Mouse (Mus musculus) activated CD4-positive, CD25-positive, alpha-beta regulatory T cell, adult 4 months (primary cell): ENCODE measurements around the gene Strn4. TPM values are rescaled to one million over a fixed set of nuclear protein-coding genes. Genes with fewer than 3 reads are reported as not detected.

Experiments used
- ATAC-seq: one replicate; pipeline ENCODE4 v1.8.0; 2017
- polyA plus RNA-seq, 2 experiments: library from polyadenylated mRNA; unstranded; fragments of 100-300 nt; shearing (Covaris generic); gene quantifications; one replicate each; pipeline ENCODE4 v1.2.1; 2017

Gene Strn4
- polyA plus RNA-seq, 2 experiments from 2014 or later, result 23.0 to 23.1 TPM

- no peak for ATAC-seq
These were observed 4.6 kb upstream of the Strn4 start for GRCm38 (mm10) chr7:16810920-16811648.

GRCm38 (mm10) chr7:16811649-16812070 is 4.0 kb upstream of the Strn4 start:
- ATAC-seq, result no peak

DNA sequence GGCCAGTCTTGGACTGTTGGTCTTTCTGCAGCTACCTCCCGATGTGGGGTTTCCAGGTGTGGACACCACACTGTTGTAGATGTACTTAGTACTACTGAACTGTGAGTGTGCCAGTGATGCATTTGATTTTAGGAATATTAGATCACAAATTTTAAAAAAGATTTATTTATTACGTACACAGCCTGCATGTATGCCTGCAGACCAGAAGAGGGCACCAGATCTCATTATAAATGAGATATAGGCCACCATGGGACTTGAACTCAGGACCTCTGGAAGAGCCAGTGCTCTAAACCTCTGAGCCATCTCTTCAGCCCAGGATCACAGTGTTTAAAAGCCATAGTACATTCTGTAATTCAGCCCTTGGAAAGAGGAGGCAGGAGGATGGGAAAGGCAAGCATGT is 3.2 kb upstream of the Strn4 start:
- no peak for ATAC-seq

DNA sequence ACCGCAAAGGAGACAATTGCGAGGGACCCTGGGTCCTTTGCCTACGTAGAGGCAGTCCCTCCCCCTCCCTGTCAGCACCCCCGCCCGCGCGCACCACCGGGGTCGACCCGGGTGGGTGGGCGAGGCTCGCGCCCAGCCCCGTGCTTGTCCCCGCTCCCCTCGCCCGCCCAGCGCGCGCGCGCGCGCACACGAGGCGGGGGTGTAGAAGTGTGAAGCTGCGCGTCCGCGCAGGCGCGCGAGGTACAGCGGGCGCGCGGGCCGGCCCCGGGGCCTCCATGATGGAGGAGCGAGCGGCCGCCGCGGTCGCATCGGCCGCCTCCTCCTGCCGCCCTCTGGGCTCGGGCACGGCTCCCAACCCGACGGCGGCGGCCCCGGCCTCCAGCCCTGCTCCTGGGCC is 387 bp downstream of the Strn4 start:
- ATAC-seq, result peak; percentile 57

GRCm38 (mm10) chr7:16816475-16817122 is 910 bp downstream of the Strn4 start, which contains the start of gene Fkrp:
Gene Fkrp, minus strand, starts transcription at chr7:16816732.
- peak; percentile 38 for ATAC-seq

DNA sequence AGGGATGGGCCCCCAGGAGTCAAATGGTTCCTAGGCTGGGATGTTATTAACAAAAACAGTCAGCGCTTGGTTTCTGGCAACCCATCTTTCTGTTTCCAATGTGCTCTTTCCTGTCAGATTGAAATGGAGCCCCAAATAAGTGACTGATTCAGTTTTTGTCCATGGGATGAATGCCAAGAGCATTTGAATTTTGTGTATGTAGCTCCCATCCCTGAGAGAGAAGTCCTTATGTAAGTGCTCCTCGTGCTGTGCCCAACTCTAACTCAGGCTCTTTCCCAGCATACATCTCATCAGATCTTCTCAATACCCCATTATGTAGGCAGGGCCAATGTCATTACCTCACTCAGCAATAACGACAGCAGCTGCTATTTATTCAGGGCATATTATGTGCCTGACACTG is 2.0 kb downstream of the Strn4 start:
- ATAC-seq, result no peak

GRCm38 (mm10) chr7:16819794-16820193 is 4.1 kb downstream of the Strn4 start:
- ATAC-seq, result no peak

GRCm38 (mm10) chr7:16820271-16820763 is 4.6 kb downstream of the Strn4 start:
- no peak for ATAC-seq

GRCm38 (mm10) chr7:16821091-16821490 is 5.4 kb downstream of the Strn4 start:
- no peak for ATAC-seq

- ATAC-seq, result no peak
These were observed 6.0 kb downstream of the Strn4 start for GRCm38 (mm10) chr7:16821669-16822101.

DNA sequence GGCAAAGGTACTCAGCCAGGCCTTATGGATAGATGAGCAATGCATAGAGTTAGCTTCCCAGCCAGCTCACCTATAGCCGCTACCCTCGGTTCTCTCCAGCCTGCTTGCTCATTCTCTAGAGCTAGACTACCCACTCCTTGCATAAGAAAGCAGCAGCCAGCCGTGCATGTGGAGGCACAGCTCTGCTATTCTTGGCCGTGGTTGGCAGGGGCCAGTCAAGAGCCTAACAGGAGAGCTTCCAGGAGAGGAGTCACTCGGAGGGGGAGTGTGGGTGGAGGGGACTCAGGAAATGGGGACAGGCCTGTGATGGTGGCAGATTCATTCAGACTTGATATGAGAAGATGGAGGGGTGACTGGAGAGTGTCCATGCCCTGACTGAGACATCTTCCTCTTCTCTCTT is 8.0 kb downstream of the Strn4 start:
- ATAC-seq, result no peak

GRCm38 (mm10) chr7:16825785-16826184 is 10.1 kb downstream of the Strn4 start:
- ATAC-seq, result peak; percentile 89

GRCm38 (mm10) chr7:16826571-16826970 is 10.9 kb downstream of the Strn4 start:
- no peak for ATAC-seq

- peak; percentile 50 for ATAC-seq
These were observed 11.6 kb downstream of the Strn4 start for GRCm38 (mm10) chr7:16827274-16827673.

GRCm38 (mm10) chr7:16830449-16830848 is 14.8 kb downstream of the Strn4 start:
- ATAC-seq, result no peak

- no peak for ATAC-seq
These were observed 22.5 kb downstream of the Strn4 start for GRCm38 (mm10) chr7:16837916-16838803.

- no peak for ATAC-seq
These were observed 23.2 kb downstream of the Strn4 start for GRCm38 (mm10) chr7:16838804-16839426.

DNA sequence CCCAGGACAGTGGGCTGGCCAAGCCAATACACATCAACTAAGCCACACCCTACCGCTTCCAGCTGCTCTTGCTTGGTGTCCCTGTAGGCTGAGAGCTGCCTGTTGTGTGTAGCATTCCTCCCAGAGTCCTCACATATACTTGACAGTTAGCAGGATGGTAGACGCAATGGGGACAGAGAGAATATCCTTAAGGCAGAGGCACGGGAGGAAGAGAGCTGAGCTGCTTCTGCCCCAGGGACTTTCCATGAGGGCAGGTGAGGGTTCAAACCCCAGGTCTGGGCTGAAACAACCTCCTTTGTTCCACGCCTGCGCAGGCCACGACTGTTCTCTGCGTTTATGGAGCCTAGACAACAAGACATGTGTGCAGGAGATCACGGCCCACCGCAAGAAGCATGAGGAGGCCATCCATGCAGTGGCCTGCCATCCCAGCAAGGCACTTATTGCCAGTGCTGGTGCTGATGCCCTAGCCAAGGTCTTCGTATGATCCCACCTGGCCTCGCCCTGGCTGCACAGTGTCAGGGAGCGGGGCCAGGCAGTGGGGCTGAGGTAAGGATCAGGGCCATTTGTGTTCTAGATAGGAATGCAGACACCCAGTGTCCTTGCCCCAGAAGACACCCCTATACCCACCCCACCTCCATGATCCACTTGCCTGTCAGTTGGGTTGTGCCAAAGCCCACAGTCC is 23.9 kb downstream of the Strn4 start:
- no peak for ATAC-seq

GRCm38 (mm10) chr7:16840109-16840491 is 24.4 kb downstream of the Strn4 start:
- no peak for ATAC-seq

DNA sequence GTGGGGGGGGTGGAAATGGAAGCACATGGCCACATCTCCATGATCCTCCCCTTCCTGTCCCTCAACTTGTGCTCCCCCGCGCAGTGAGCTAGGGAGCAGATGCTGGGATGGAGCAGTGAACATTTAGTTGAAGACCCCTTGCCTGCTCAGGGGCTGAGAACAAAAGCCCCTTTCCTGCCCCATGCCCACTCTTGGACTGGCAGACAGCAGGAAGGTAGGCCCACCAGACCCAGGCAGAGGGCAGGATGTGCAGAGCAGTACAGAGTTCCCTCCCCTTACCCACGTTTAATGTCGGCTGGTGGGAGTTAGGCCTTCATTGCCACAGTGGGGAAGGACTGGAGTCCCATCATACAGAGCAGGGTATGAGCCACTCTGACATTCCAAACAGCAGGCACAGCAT is 25.4 kb downstream of the Strn4 start:
- peak; percentile 2 for ATAC-seq
